Comparison of ENCODE assay signal across 8 mouse cellular contexts in the genomic region with DNA sequence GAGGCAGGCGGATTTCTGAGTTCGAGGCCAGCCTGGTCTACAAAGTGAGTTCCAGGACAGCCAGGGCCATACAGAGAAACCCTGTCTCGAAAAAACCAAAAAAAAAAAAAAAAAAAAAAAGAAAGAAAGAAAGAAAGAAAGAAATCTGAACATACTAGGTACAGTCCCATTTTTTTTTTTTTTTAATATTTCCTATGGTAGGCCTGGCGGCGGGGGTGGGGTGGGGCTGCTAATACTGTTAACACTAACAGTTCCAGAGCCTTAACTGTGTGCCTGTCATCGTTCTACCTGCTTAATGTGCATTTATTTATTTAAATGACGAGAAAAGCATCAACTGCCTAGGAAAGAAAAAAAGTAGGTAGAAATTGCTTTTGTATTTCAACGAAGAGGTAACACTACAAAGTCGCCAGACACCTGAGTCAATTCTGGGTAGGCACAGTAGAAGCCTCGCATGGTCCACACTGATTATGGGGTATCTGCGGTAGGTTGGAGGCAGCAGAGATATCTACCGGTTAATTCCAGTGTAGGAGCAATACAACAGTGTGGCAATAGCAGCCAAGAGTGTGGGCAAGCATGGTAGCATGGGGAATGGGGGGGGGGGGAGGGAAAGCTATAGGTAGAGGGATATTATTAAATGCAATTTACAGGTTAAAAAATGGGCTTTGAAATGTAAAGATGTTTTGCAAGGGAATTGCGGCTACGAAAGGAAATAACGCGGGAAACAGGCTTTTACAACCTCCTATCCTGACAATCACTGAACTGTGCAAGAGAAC. TPM values are rescaled to one million over a fixed set of nuclear protein-coding genes. Genes with fewer than 3 reads are reported as not detected.
DNase-seq lines count a peak whose midpoint lies in the region; ATAC-seq and TF ChIP-seq lines count a peak whose summit lies in the region.

No protein-coding gene starts in this region.

- no peak for TF ChIP-seq POLR2A in testis, adult 2 months (IDR thresholded peaks at IDR 0.05; ENCODE audit: control insufficient read depth, low read depth, low read length)

- peak overlapping the region; percentile 74 for H3K9ac ChIP-seq in neural tube, embryonic 14.5 days (replicated peaks; ENCODE audit: low read depth, low read length)

- H3K27ac ChIP-seq in testis, adult 2 months (ENCODE audit: control insufficient read depth, insufficient read depth, low read depth, low read length): no peak overlapping the region; the same call in 1 of the 2 replicates
- peak overlapping the region; percentile 95 for H3K27ac ChIP-seq in limb, embryonic 10.5 days
- peak overlapping the region; percentile 99 for H3K27ac ChIP-seq in neural tube, embryonic 14.5 days (ENCODE audit: low read depth, low read length)

- DNase-seq in CD4-positive, CD25-positive, alpha-beta regulatory T cell, adult 2 months (ENCODE audit: low read depth, low spot score): peak; percentile 16
- no peak for DNase-seq in testis, postnatal 10 days (ENCODE audit: low spot score)
- no peak for DNase-seq in limb, embryonic 10.5 days (ENCODE audit: low spot score)
- DNase-seq in natural killer cell, adult 2 months (ENCODE audit: low spot score in 2 of 2): no peak
- no peak for DNase-seq in frontal cortex, postnatal 14 days (ENCODE audit: low spot score in 2 of 2)

- no peak for ATAC-seq in CD4-positive, CD25-positive, alpha-beta regulatory T cell, adult 4 months
- peak; percentile 39 for ATAC-seq in neural tube, embryonic 14.5 days (ENCODE audit: low read depth)

- no peak for TF ChIP-seq CTCF in testis, adult 2 months (IDR thresholded peaks at IDR 0.05; ENCODE audit: control insufficient read depth, insufficient read depth, insufficient replicate concordance, low read depth, low read length)

- peak overlapping the region; percentile 76 for H3K4me2 ChIP-seq in neural tube, embryonic 14.5 days (ENCODE audit: low read depth, low read length)

- WGBS in limb, embryonic 10.5 days: 53% methylated on average over 16 of the region's 16 CpGs
- WGBS in neural tube, embryonic 14.5 days: 47% methylated on average over 15 of the region's 16 CpGs

- H3K9me3 ChIP-seq in limb, embryonic 10.5 days (replicated peaks): no peaks in the 10 kb centered on the region
- H3K9me3 ChIP-seq in neural tube, embryonic 14.5 days (ENCODE audit: control insufficient read depth, low read length): no peaks in the 10 kb centered on the region

- no peaks in the 10 kb centered on the region for H3K36me3 ChIP-seq in testis, adult 2 months (ENCODE audit: control insufficient read depth, insufficient read depth, low read length)
- H3K36me3 ChIP-seq in limb, embryonic 10.5 days: peaks cover 35% of the 10 kb centered on the region
- no peaks in the 10 kb centered on the region for H3K36me3 ChIP-seq in neural tube, embryonic 14.5 days (ENCODE audit: control insufficient read depth, insufficient read depth, low read length)

- H3K27me3 ChIP-seq in testis, adult 2 months (ENCODE audit: control insufficient read depth, insufficient read depth, low read length): no peaks in the 10 kb centered on the region
- H3K27me3 ChIP-seq in limb, embryonic 10.5 days (ENCODE audit: low read depth, poor library complexity, severe bottlenecking): no peaks in the 10 kb centered on the region
- no peaks in the 10 kb centered on the region for H3K27me3 ChIP-seq in neural tube, embryonic 14.5 days (ENCODE audit: control insufficient read depth, insufficient read depth, low read length)

- peaks cover 6% of the 10 kb centered on the region for H3K4me1 ChIP-seq in testis, adult 2 months (ENCODE audit: control insufficient read depth, insufficient read depth, low read length)
- H3K4me1 ChIP-seq in limb, embryonic 10.5 days: peaks cover 8% of the 10 kb centered on the region; the same call in 1 of the 2 replicates
- 0 out of 2 replicates have a peak, but pooled peaks cover 3% of the 10 kb centered on the region for H3K4me1 ChIP-seq in neural tube, embryonic 14.5 days (ENCODE audit: control insufficient read depth, insufficient read depth, low read length)

- H3K4me3 ChIP-seq in testis, adult 2 months (ENCODE audit: control insufficient read depth, low read depth, low read length): peak overlapping the region; percentile 92; the same call in 1 of the 2 replicates
- peak overlapping the region; percentile 64 for H3K4me3 ChIP-seq in limb, embryonic 10.5 days
- peak overlapping the region; percentile 58 for H3K4me3 ChIP-seq in neural tube, embryonic 14.5 days (ENCODE audit: low read depth, low read length)

RNA-seq across cellular contexts. Expression of gene Itfg2, which starts 1.0 kb away (rescaled TPM):
- polyA plus RNA-seq in CD4-positive, CD25-positive, alpha-beta regulatory T cell, adult 4 months (2017; shearing (Covaris generic)): 10 to 100 TPM; 24.5 to 37.1 TPM
- polyA plus RNA-seq in testis, adult 2 months (2012; rRNA removed): 13.8 and 15.7 TPM in 2 replicates
- 40.8 and 47.8 TPM in 2 replicates for polyA plus RNA-seq in limb, embryonic 10.5 days (2016; fragmentation: Nextera tagmentation; extraction: Ambion mirVana)
- polyA plus RNA-seq in neural tube, embryonic 14.5 days (2014; fragmentation: Nextera tagmentation; extraction: Ambion mirVana): 42.9 and 45.9 TPM in 2 replicates

RNA-seq across cellular contexts. Expression of gene Fkbp4, which starts 14.8 kb away (rescaled TPM):
- 10 to 100 TPM; 70.3 to 74.6 TPM for polyA plus RNA-seq in CD4-positive, CD25-positive, alpha-beta regulatory T cell, adult 4 months (2017; shearing (Covaris generic))
- 342 and 357 TPM in 2 replicates for polyA plus RNA-seq in testis, adult 2 months (2012; rRNA removed)
- 797 and 913 TPM in 2 replicates for polyA plus RNA-seq in limb, embryonic 10.5 days (2016; fragmentation: Nextera tagmentation; extraction: Ambion mirVana)
- polyA plus RNA-seq in neural tube, embryonic 14.5 days (2014; fragmentation: Nextera tagmentation; extraction: Ambion mirVana): 277 and 319 TPM in 2 replicates

RNA-seq across cellular contexts. Expression of gene Nrip2, which starts 24.6 kb away (rescaled TPM):
- 1 to 10 TPM; 1.5 to 2.2 TPM for polyA plus RNA-seq in CD4-positive, CD25-positive, alpha-beta regulatory T cell, adult 4 months (2017; shearing (Covaris generic))
- polyA plus RNA-seq in testis, adult 2 months (2012; rRNA removed): 1.6 and 1.9 TPM in 2 replicates
- 2.3 and 2.5 TPM in 2 replicates for polyA plus RNA-seq in limb, embryonic 10.5 days (2016; fragmentation: Nextera tagmentation; extraction: Ambion mirVana)
- 10.8 and 13.5 TPM in 2 replicates for polyA plus RNA-seq in neural tube, embryonic 14.5 days (2014; fragmentation: Nextera tagmentation; extraction: Ambion mirVana)

RNA-seq across cellular contexts. Expression of gene Gm44596, which starts 48.4 kb away (rescaled TPM):
- polyA plus RNA-seq in CD4-positive, CD25-positive, alpha-beta regulatory T cell, adult 4 months (2017; shearing (Covaris generic)): not detected
- polyA plus RNA-seq in testis, adult 2 months (2012; rRNA removed): not detected in 2 replicates
- not detected in 2 replicates for polyA plus RNA-seq in limb, embryonic 10.5 days (2016; fragmentation: Nextera tagmentation; extraction: Ambion mirVana)
- polyA plus RNA-seq in neural tube, embryonic 14.5 days (2014; fragmentation: Nextera tagmentation; extraction: Ambion mirVana): not detected in 2 replicates

RNA-seq across cellular contexts. Expression of gene Tex52, which starts 48.4 kb away (rescaled TPM):
- polyA plus RNA-seq in CD4-positive, CD25-positive, alpha-beta regulatory T cell, adult 4 months (2017; shearing (Covaris generic)): not detected
- polyA plus RNA-seq in testis, adult 2 months (2012; rRNA removed): 44.5 and 49.1 TPM in 2 replicates
- 0.41 and 0.61 TPM in 2 replicates for polyA plus RNA-seq in limb, embryonic 10.5 days (2016; fragmentation: Nextera tagmentation; extraction: Ambion mirVana)
- 0.19 and 0.66 TPM in 2 replicates for polyA plus RNA-seq in neural tube, embryonic 14.5 days (2014; fragmentation: Nextera tagmentation; extraction: Ambion mirVana)
